Mouse (Mus musculus) megakaryocyte progenitor cell, adult 5-6 weeks (primary cell): ENCODE results near the gene Wdr81. TPM values are rescaled to one million over a fixed set of nuclear protein-coding genes. Genes with fewer than 3 reads are reported as not detected.

Experiments
- ATAC-seq: replicated peaks from 2 replicates; pipeline ENCODE4 v1.8.0; 2016; ENCODE audit warnings: mild to moderate bottlenecking, moderate TSS enrichment, inconsistent platforms; ENCODE audit not compliant: poor library complexity
- total RNA-seq, 2 experiments: library from RNA; stranded (forward) in 1 of 2; stranded (reverse) in 1 of 2; fragments of 157-497, 149-512 nt in 1 of 2; fragments of 200-1000 nt in 1 of 2; gene quantifications; 2 replicates each; pipeline versions ENCODE4 v1.2.3 to v1.2.4; 2015 to 2017

Gene Wdr81
- total RNA-seq, 2 experiments from 2014 or later: 7.1 to 8.0 TPM

DNA sequence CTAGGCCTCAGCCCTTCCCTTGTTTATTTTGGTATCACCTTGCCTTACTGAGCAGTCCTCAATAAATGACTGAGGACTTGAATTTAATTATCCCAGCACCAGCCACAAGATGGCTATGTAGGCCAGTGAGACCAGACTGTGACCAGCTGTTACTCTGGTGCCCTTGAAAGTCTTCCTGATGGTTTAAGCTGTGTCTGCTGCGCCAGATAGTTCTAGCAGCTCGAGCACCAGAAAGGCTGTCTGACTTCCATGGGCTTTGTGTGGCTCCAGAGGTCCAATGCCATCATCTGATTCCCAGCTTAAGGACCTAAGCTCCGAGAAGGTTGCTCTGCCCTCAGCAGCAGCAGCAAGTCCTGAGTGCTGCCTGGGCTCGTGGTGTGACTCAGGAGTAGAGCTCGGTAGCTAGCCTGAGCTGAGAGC lies 52.2 kb downstream of the Wdr81 start:
- peak; percentile 91 for ATAC-seq

DNA sequence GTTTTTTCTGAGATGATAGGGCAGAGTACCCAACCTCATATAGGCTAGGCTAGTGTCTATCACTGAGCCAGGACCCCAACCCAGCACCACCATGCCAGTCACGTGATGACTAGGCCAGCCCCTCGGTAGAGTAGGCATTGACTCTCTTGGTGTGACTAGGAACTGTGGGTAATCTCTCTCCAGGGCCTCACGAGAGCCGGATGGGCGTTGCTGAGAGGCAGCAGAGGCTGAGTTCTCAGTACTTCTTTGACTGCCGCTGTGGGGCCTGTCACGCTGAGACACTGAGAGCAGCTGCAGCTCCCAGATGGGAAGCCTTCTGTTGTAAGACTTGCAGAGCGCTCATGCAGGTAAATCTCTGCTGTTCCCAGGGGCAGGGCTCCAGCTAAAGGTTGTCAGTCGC lies 54.4 kb downstream of the Wdr81 start:
- ATAC-seq: no peak

DNA sequence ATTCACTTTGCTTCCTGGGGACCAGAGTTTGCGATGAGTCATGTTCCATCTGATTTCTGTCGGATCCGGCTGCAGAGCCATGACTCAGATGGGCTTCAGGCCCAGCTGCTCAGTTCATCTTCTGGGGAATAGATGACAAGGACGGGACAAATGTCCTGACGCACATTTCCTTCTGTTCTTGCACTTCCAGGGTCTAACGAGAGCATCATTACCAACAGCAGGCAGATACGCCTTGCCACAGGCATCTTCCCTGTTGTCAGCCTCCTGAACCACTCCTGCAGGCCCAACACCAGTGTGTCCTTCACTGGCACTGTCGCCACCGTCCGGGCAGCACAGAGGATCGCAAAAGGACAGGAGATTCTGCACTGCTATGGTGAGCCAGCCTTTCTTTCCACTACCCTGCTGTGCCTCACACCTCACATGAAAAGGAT lies 55.1 kb downstream of the Wdr81 start:
- no peak for ATAC-seq

DNA sequence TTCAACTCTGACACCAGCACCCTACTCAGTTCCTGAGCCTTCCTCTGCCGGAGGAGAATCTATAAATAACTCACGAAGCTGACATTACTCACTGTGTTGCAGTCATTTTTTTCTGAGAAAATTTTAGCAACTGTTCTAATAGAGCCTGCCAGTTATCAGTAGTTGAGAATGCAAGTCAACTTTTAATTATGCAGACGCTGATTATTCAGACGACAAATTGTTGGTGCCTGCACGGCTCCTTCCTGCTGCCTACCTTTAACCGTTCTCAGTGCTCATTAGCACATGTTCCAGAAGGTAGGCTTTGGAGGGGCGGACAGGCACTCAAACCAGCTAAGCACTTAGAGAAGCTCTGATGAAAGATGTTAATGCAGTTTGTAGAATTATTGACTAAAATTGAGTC lies 57.1 kb downstream of the Wdr81 start:
- no peak for ATAC-seq

DNA sequence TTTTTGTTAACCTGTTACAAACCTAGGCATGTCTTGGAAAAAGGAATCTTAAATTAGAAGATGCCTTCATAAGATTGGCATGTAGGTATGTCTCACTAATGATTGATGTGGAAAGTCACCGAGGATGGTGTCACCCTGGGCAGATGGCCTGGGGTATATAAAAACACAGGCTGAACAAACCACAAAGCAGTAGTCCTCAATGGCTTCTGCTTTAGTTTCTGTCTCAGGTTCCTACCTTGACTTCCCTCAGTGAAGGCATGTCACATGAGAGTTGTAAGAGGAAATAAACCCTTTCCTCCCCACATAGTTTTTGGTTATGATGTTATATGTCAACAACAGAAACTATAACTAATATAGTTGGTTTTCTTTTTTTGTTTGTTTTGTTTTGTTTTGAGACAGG lies 58.9 kb downstream of the Wdr81 start:
- no peak for ATAC-seq

Other genes starting within 250 kb of the Wdr81 start
- 50.1 and 53.0 TPM in 2 replicates for gene Rpa1, start 106.4 kb downstream of the Wdr81 start, total RNA-seq (2015)
- 176 and 178 TPM in 2 replicates for gene Rpa1, start 106.4 kb downstream of the Wdr81 start, total RNA-seq (2017)
- 2.2 and 5.1 TPM in 2 replicates for gene Smyd4, start 106.3 kb downstream of the Wdr81 start, total RNA-seq (2015)
- 13.9 and 21.9 TPM in 2 replicates for gene Smyd4, start 106.3 kb downstream of the Wdr81 start, total RNA-seq (2017)
- 99.9 and 117 TPM in 2 replicates for gene Serpinf1, start 32.0 kb downstream of the Wdr81 start, total RNA-seq (2015)
- 70.7 and 92.3 TPM in 2 replicates for gene Serpinf1, start 32.0 kb downstream of the Wdr81 start, total RNA-seq (2017)
- gene Serpinf2, start 15.1 kb downstream of the Wdr81 start, total RNA-seq (2015): 0.20 TPM in 1 of 2 replicates, not detected in the other
- gene Serpinf2, start 15.1 kb downstream of the Wdr81 start, total RNA-seq (2017): not detected in 2 replicates
- gene Tlcd2, start 7.0 kb upstream of the Wdr81 start, total RNA-seq (2015): 16.3 and 16.5 TPM in 2 replicates
- gene Tlcd2, start 7.0 kb upstream of the Wdr81 start, total RNA-seq (2017): 17.9 and 28.3 TPM in 2 replicates
- gene Prpf8, start 32.1 kb upstream of the Wdr81 start, total RNA-seq (2015): 147 and 148 TPM in 2 replicates
- gene Prpf8, start 32.1 kb upstream of the Wdr81 start, total RNA-seq (2017): 93.5 and 107 TPM in 2 replicates
- gene Rilp, start 55.4 kb upstream of the Wdr81 start, total RNA-seq (2015): 0.64 TPM in 1 of 2 replicates, not detected in the other
- gene Rilp, start 55.4 kb upstream of the Wdr81 start, total RNA-seq (2017): 0.24 TPM in 1 of 2 replicates, not detected in the other
- gene Scarf1, start 58.8 kb upstream of the Wdr81 start, total RNA-seq (2015): 1.7 and 3.0 TPM in 2 replicates
- gene Scarf1, start 58.8 kb upstream of the Wdr81 start, total RNA-seq (2017): 2.4 and 3.7 TPM in 2 replicates
- 8.6 and 12.2 TPM in 2 replicates for gene Slc43a2, start 77.0 kb upstream of the Wdr81 start, total RNA-seq (2015)
- gene Slc43a2, start 77.0 kb upstream of the Wdr81 start, total RNA-seq (2017): 8.9 and 9.9 TPM in 2 replicates
- gene Pitpna, start 133.4 kb upstream of the Wdr81 start, total RNA-seq (2015): 166 and 176 TPM in 2 replicates
- gene Pitpna, start 133.4 kb upstream of the Wdr81 start, total RNA-seq (2017): 70.3 and 82.4 TPM in 2 replicates
- 38.1 and 43.0 TPM in 2 replicates for gene Inpp5k, start 176.3 kb upstream of the Wdr81 start, total RNA-seq (2015)
- gene Inpp5k, start 176.3 kb upstream of the Wdr81 start, total RNA-seq (2017): 21.9 and 23.7 TPM in 2 replicates
- gene Myo1c, start 195.8 kb upstream of the Wdr81 start, total RNA-seq (2015): 11.4 and 12.2 TPM in 2 replicates
- gene Myo1c, start 195.8 kb upstream of the Wdr81 start, total RNA-seq (2017): 9.0 and 15.4 TPM in 2 replicates
- 32.0 and 32.6 TPM in 2 replicates for gene Crk, start 224.5 kb upstream of the Wdr81 start, total RNA-seq (2015)
- gene Crk, start 224.5 kb upstream of the Wdr81 start, total RNA-seq (2017): 28.4 and 40.0 TPM in 2 replicates